Mouse (Mus musculus) retina, embryonic 14.5 days (tissue): Measurements from ENCODE around the gene Ago1.

ENCODE experiments used
- DNase-seq: peaks from one replicate; pipeline ENCODE4 v3.0.0-alpha.2; 2015; ENCODE audit warnings: low spot score

Ago1 gene

GRCm38 (mm10) chr4:126412526-126412925 lies 55.9 kb downstream of the Ago1 start:
- no peak for DNase-seq
